Mouse (Mus musculus): ENCODE measurements at regions not wholly inside any gene's neighbourhood (a gene's known extent, or its start where the extent isn't known, plus 50 kb on each side); places are given as distances from the start of the nearest gene placed in this dataset.
"Not testable (repeated sequence)": the region's sequence is repeated elsewhere in the genome, so short reads cannot be mapped to it uniquely, and the experiment has no call there.

DNA sequence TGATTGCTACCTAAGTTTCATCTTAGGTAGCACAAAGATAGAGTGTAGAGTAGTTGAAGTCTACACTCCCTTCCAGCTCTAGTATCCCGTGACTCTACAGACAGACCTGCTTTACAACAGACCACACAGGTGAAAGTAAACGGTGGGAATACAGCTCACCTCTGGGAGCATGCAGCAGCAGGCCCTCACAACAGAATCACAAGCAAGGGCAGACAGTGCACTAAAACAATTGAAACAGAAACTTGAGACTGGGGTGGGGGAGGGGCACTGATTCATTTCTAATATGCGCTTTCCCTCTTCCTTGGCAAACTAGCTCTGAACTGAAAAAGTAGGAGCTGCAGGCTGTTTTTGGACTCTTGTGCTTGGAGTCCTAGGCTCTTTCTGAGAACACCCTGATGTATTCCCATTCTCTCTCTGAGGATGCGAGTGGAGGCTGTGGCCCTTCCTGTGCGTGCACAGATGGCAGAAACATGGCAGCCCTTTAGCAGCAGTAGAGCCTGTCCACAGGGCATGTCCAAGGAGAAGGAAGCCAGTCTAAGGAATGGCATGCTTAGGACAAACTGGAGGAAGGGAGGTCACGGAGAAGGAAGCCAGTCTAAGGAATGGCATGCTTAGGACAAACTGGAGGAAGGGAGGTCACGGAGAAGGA, 152.5 kb upstream of the Unc93a2 start:
- CTCF ChIA-PET = no interaction called here

GRCm38 (mm10) chr17:7537210-7537609, 151.9 kb upstream of the Unc93a2 start:
- CTCF ChIA-PET = no interaction called here

GRCm38 (mm10) chr17:7534386-7535059, 149.3 kb upstream of the Unc93a2 start:
- CTCF ChIA-PET = no interaction called here

GRCm38 (mm10) chr17:7533552-7533951, 148.3 kb upstream of the Unc93a2 start:
- CTCF ChIA-PET = no interaction called here

DNA sequence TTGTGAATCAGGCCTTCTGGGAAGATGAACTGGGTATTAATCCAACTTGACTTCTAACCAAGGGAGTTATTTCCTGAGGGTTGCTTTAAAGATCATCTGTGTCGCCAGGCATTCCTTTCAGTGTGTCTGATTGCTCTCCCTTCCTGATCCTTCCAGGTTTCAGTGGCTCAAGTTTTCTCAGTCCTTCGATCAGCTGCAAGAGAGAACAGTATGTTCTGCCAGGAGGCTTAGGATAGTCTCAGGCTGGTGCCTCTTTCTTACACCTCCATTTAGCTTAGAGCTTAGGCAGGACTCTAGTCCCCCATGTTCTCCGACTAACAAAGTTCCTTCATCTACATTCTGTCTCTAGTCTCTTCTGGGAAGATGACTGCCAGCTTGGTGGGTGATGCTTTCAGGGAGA, 147.4 kb upstream of the Unc93a2 start:
- CTCF ChIA-PET = no interaction called here

GRCm38 (mm10) chr17:7529304-7529703, 144.0 kb upstream of the Unc93a2 start:
- CTCF ChIA-PET = no interaction called here

GRCm38 (mm10) chr17:7527681-7528080, 142.4 kb upstream of the Unc93a2 start:
- CTCF ChIA-PET = no interaction called here

DNA sequence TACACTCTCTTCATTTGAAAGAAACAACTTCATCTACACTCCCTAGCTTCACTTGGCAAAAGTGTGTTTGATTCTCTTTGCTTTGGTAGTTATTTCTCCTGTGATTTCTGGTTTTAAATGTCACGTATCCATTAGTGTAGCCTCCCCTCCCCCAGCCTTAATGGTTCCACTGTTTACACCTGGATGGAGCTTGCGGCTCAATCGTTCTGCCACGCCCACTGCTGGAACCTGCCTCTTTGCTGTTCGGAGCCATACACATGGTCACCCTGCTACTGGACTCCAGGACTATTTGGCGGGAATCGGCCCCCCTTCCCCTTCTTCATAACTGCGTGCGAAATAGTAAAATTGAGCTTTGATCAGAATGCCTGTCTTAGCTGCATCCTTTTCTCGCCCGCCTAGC, 139.2 kb upstream of the Unc93a2 start:
- CTCF ChIA-PET = not testable (repeated sequence)

DNA sequence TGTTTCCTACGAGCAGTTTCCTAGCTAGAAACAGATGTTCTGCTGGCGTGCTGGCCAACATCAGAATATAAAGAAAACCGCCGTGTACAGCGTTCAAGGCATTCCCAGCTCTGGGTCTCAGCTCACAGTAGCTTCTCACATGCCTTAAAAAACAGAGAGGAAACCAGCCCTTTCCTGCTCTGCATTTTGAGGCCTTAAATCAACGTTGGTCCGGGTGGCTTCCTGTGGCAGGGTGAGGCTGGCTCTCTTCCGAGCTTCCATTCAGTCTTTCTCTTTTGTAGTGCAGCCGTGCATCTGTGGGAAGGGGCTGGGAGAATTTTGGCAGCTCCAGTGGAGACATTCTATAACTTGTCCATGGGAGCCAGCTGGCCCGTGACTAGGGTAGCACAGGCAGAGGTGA, 135.9 kb upstream of the Unc93a2 start:
- CTCF ChIA-PET = no interaction called here
